In the genomic region with DNA sequence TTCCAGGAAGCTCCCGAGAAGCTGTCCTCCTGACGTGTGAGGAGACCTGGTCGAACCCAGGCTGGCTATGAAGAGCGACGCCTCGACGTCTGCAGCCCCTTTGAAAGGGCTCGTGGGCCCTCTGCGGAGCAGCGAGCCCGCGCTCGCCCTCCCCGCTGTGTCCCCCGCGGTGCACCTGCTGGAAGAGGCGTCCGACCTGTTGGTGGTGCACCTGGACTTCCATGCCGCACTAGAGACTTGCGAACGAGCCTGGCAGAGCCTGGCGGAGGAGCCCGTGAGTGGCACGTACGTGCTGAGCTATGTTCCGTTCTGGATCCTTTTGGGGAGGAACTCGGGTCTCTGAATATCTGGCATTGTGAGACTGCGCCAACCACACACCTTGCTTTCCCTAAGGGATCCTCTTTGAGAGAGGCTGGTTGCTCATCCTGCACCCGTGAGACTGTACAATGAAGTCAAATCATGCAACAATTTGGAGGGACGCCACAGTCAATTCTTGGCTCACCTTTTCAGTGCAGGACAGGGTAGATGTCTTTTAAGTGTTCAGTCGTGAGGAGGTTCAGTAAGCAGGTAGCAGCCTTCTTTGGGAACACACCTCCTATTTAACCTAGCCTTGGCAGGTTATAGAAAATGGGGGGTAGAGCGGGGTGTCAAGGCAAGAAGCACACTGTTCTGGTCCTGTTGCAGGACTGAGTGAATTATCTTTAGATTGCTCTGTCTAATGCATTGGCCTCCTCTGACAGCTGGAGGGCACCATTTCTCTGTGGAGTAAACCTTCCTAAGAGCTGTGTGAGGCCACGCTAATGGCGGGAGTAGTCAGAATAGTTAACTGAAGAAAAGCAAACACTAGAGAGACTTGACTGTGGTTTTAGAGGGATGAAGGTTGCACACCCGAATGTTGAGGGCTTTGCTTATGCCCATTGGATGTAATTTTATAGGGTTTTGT, we compare ENCODE assay signal across 8 mouse cellular contexts. TPM values are rescaled to one million over a fixed set of nuclear protein-coding genes. Genes with fewer than 3 reads are reported as not detected.
DNase-seq lines count a peak whose midpoint lies in the region; ATAC-seq lines count a peak whose summit lies in the region.

No protein-coding gene starts in this region.

- ATAC-seq in forebrain, embryonic 13.5 days, result peak; percentile 55
- peak; percentile 55 for ATAC-seq in hindbrain, embryonic 14.5 days (ENCODE audit: low FRiP score)

- H3K27me3 ChIP-seq in forebrain, embryonic 13.5 days, result no peaks in the 10 kb centered on the region
- no peaks in the 10 kb centered on the region for H3K27me3 ChIP-seq in hindbrain, embryonic 14.5 days (ENCODE audit: control insufficient read depth, insufficient read depth, low read length)
- H3K27me3 ChIP-seq in megakaryocyte, embryonic 14.5 days (replicated peaks), result peaks cover 10% of the 10 kb centered on the region

- peak overlapping the region; percentile 73 for H3K4me3 ChIP-seq in forebrain, embryonic 13.5 days
- H3K4me3 ChIP-seq in hindbrain, embryonic 14.5 days (replicated peaks; ENCODE audit: low read length), result peak overlapping the region; percentile 50
- H3K4me3 ChIP-seq in megakaryocyte, embryonic 14.5 days (replicated peaks), result peak overlapping the region; percentile 98

- H3K9me3 ChIP-seq in forebrain, embryonic 13.5 days (replicated peaks), result no peaks in the 10 kb centered on the region
- H3K9me3 ChIP-seq in hindbrain, embryonic 14.5 days (ENCODE audit: control insufficient read depth, low read length), result no peaks in the 10 kb centered on the region
- H3K9me3 ChIP-seq in megakaryocyte, embryonic 14.5 days, result no peaks in the 10 kb centered on the region

- H3K36me3 ChIP-seq in forebrain, embryonic 13.5 days (ENCODE audit: poor library complexity, severe bottlenecking), result peaks cover 14% of the 10 kb centered on the region
- peaks cover 25% of the 10 kb centered on the region for H3K36me3 ChIP-seq in hindbrain, embryonic 14.5 days (replicated peaks; ENCODE audit: control insufficient read depth, insufficient read depth)
- H3K36me3 ChIP-seq in megakaryocyte, embryonic 14.5 days (replicated peaks; ENCODE audit: low read length), result peaks cover 38% of the 10 kb centered on the region

- H3K4me1 ChIP-seq in forebrain, embryonic 13.5 days, result peaks cover 20% of the 10 kb centered on the region
- H3K4me1 ChIP-seq in hindbrain, embryonic 14.5 days (replicated peaks; ENCODE audit: control insufficient read depth, insufficient read depth, low read length), result peaks cover 21% of the 10 kb centered on the region
- peaks cover 51% of the 10 kb centered on the region for H3K4me1 ChIP-seq in megakaryocyte, embryonic 14.5 days

- H3K9ac ChIP-seq in forebrain, embryonic 13.5 days, result peak overlapping the region; percentile 76
- peak overlapping the region; percentile 74 for H3K9ac ChIP-seq in hindbrain, embryonic 14.5 days

- peak overlapping the region; percentile 91 for H3K4me2 ChIP-seq in forebrain, embryonic 13.5 days
- peak overlapping the region; percentile 80 for H3K4me2 ChIP-seq in hindbrain, embryonic 14.5 days (replicated peaks)

- intact Hi-C loops in heart, postnatal 25 days (cut with DNase I), result loop anchor here (2.0 to 5.0 kb wide), 4 partner anchors 78 to 428 kb away; a partner anchor contains a TSS
- intact Hi-C loops in left cerebral cortex, postnatal 14 days (cut with DNase I), result loop anchor here (5.0 to 10.0 kb wide), 2 partner anchors 83 to 350 kb away; no protein-coding TSS in a partner anchor

- no peak overlapping the region for H3K27ac ChIP-seq in forebrain, embryonic 13.5 days
- peak overlapping the region; percentile 81; the same call in 1 of the 2 replicates for H3K27ac ChIP-seq in hindbrain, embryonic 14.5 days

- DNase-seq in heart, adult 11 months, result peak; percentile 94
- no peak for DNase-seq in heart, postnatal 25 days (ENCODE audit: low spot score)
- DNase-seq in cerebellum, adult 11 months, result peak; percentile 57
- DNase-seq in hindbrain, embryonic 14.5 days (ENCODE audit: low spot score), result peak; percentile 54
- DNase-seq in left cerebral cortex, postnatal 14 days (ENCODE audit: low spot score in 2 of 2), result peak; percentile 57 to 70
- DNase-seq in skeletal muscle tissue, adult 2 months (ENCODE audit: low read depth, low spot score), result peak; percentile 65

- 3% methylated on average over 35 of the region's 35 CpGs for WGBS in forebrain, embryonic 13.5 days
- 3% methylated on average over 35 of the region's 35 CpGs for WGBS in hindbrain, embryonic 14.5 days

RNA-seq across cellular contexts. Expression of a gene that starts 1.0 kb away (rescaled TPM):
- total RNA-seq in heart, postnatal 25 days (2021), result 1 to 10 TPM; 6.9 to 7.1 TPM
- 9.5 and 11.3 TPM in 2 replicates for polyA plus RNA-seq in forebrain, embryonic 13.5 days (2015; fragmentation: Nextera tagmentation; extraction: Ambion mirVana)
- polyA plus RNA-seq in hindbrain, embryonic 14.5 days (2014; fragmentation: Nextera tagmentation; extraction: Ambion mirVana), result 13.9 and 15.2 TPM in 2 replicates
- total RNA-seq in left cerebral cortex, postnatal 14 days (2021), result 10 to 100 TPM; 14.8 to 15.0 TPM
- 3.6 and 7.2 TPM in 2 replicates for polyA plus RNA-seq in megakaryocyte, embryonic 14.5 days (2012; ENCODE audit: insufficient read depth, low replicate concordance)

RNA-seq across cellular contexts. Expression of a gene that starts 26.0 kb away (rescaled TPM):
- 100 to 1,000 TPM; 162 to 166 TPM for total RNA-seq in heart, postnatal 25 days (2021)
- polyA plus RNA-seq in forebrain, embryonic 13.5 days (2015; fragmentation: Nextera tagmentation; extraction: Ambion mirVana), result 0.20 TPM in 1 of 2 replicates, not detected in the other
- 1.0 and 1.4 TPM in 2 replicates for polyA plus RNA-seq in hindbrain, embryonic 14.5 days (2014; fragmentation: Nextera tagmentation; extraction: Ambion mirVana)
- 1 to 10 TPM; 6.6 to 9.1 TPM for total RNA-seq in left cerebral cortex, postnatal 14 days (2021)
- polyA plus RNA-seq in megakaryocyte, embryonic 14.5 days (2012; ENCODE audit: insufficient read depth, low replicate concordance), result 75.1 and 120 TPM in 2 replicates

RNA-seq across cellular contexts. Expression of a gene that starts 53.7 kb away (rescaled TPM):
- 100 to 1,000 TPM; 123 to 140 TPM for total RNA-seq in heart, postnatal 25 days (2021)
- 20.9 and 25.5 TPM in 2 replicates for polyA plus RNA-seq in forebrain, embryonic 13.5 days (2015; fragmentation: Nextera tagmentation; extraction: Ambion mirVana)
- 44.6 and 49.4 TPM in 2 replicates for polyA plus RNA-seq in hindbrain, embryonic 14.5 days (2014; fragmentation: Nextera tagmentation; extraction: Ambion mirVana)
- 100 to 1,000 TPM; 107 to 142 TPM for total RNA-seq in left cerebral cortex, postnatal 14 days (2021)
- polyA plus RNA-seq in megakaryocyte, embryonic 14.5 days (2012; ENCODE audit: insufficient read depth, low replicate concordance), result 17.8 and 21.9 TPM in 2 replicates

Comparison
In these comparisons a context has a peak if more than half of its experiments do, and no peak if none do; other contexts are left out.
1. RNA of a gene that starts 26.0 kb away (polyA plus RNA-seq): 75.1 to 120 TPM in megakaryocyte, embryonic 14.5 days; 1.0 to 1.4 TPM in hindbrain, embryonic 14.5 days and 0.20 TPM in forebrain, embryonic 13.5 days; every median in the first group is over 10 times any median in the second.
2. Peak in every context shown above with its lines, with median percentiles within 50 percentile points of each other: H3K4me3 ChIP-seq.